ENCODE assay signal across 8 mouse cellular contexts in the genomic region with DNA sequence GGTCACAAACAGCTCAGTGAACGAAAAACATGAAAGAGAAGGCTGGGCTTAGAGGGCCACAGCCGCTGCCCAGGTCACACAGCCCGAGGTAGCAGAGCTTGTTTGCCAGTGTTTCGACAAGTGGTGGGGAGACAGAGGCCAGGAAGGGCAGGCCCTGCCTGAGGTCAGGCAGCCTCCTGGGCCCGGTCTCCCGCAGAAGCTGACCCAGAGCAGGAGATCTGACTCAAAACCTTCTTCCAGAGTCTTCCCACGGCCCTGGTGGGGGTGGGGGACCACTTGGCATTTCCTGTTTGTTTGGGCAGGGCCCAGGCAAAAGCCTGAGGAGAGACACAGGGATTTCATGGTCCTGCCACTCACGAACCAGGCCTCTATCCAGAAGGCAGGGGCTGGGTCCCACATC. TPM values are rescaled to one million over a fixed set of nuclear protein-coding genes. Genes with fewer than 3 reads are reported as not detected.
DNase-seq lines count a peak whose midpoint lies in the region; ATAC-seq lines count a peak whose summit lies in the region.

No protein-coding gene starts in this region.

- H3K9ac ChIP-seq in neural tube, embryonic 11.5 days (ENCODE audit: low read length), result no peak overlapping the region
- H3K9ac ChIP-seq in heart, embryonic 12.5 days, result peak overlapping the region; percentile 37
- H3K9ac ChIP-seq in stomach, embryonic 14.5 days (replicated peaks; ENCODE audit: low read depth, low read length), result no peak overlapping the region
- H3K9ac ChIP-seq in forebrain, embryonic 12.5 days, result no peak overlapping the region

- no peaks in the 10 kb centered on the region for H3K36me3 ChIP-seq in neural tube, embryonic 11.5 days (ENCODE audit: control insufficient read depth, insufficient read depth, low read length)
- no peaks in the 10 kb centered on the region for H3K36me3 ChIP-seq in heart, embryonic 12.5 days
- no peaks in the 10 kb centered on the region for H3K36me3 ChIP-seq in limb, embryonic 10.5 days
- H3K36me3 ChIP-seq in stomach, embryonic 14.5 days (ENCODE audit: control insufficient read depth, insufficient read depth, low read length), result no peaks in the 10 kb centered on the region
- no peaks in the 10 kb centered on the region for H3K36me3 ChIP-seq in forebrain, embryonic 12.5 days (replicated peaks)

- H3K9me3 ChIP-seq in neural tube, embryonic 11.5 days (ENCODE audit: control insufficient read depth, low read length), result no peaks in the 10 kb centered on the region
- no peaks in the 10 kb centered on the region for H3K9me3 ChIP-seq in heart, embryonic 12.5 days (replicated peaks)
- H3K9me3 ChIP-seq in limb, embryonic 10.5 days (replicated peaks), result no peaks in the 10 kb centered on the region
- H3K9me3 ChIP-seq in stomach, embryonic 14.5 days (ENCODE audit: control insufficient read depth, low read depth, low read length), result no peaks in the 10 kb centered on the region
- no peaks in the 10 kb centered on the region for H3K9me3 ChIP-seq in forebrain, embryonic 12.5 days

- no peaks in the 10 kb centered on the region for H3K27me3 ChIP-seq in neural tube, embryonic 11.5 days (ENCODE audit: control insufficient read depth, insufficient read depth, low read length)
- H3K27me3 ChIP-seq in heart, embryonic 12.5 days (replicated peaks), result no peaks in the 10 kb centered on the region
- H3K27me3 ChIP-seq in limb, embryonic 10.5 days (ENCODE audit: low read depth, poor library complexity, severe bottlenecking), result no peaks in the 10 kb centered on the region
- H3K27me3 ChIP-seq in stomach, embryonic 14.5 days (ENCODE audit: control insufficient read depth, insufficient read depth, low read length), result no peaks in the 10 kb centered on the region
- H3K27me3 ChIP-seq in forebrain, embryonic 12.5 days, result peaks cover 15% of the 10 kb centered on the region; the same call in 1 of the 2 replicates

- no peak for ATAC-seq in neural tube, embryonic 11.5 days (ENCODE audit: insufficient read depth, low FRiP score, low TSS enrichment)
- ATAC-seq in heart, embryonic 12.5 days (ENCODE audit: insufficient number of reproducible peaks, low FRiP score), result no peak
- ATAC-seq in stomach, embryonic 14.5 days (ENCODE audit: insufficient number of reproducible peaks, insufficient read depth, low FRiP score, low read depth), result no peak
- ATAC-seq in inflammation-experienced regulatory T-cells, adult 6 months, result no peak
- no peak for ATAC-seq in forebrain, embryonic 12.5 days (ENCODE audit: low FRiP score)

- 0 out of 2 replicates have a peak overlapping the region, but pooled peaks have one; percentile 11 for H3K27ac ChIP-seq in neural tube, embryonic 11.5 days (ENCODE audit: low read depth, low read length)
- H3K27ac ChIP-seq in heart, embryonic 12.5 days (ENCODE audit: poor library complexity, severe bottlenecking), result peak overlapping the region; percentile 50; the same call in 1 of the 2 replicates
- peak overlapping the region; percentile 87 for H3K27ac ChIP-seq in limb, embryonic 10.5 days
- H3K27ac ChIP-seq in stomach, embryonic 14.5 days (ENCODE audit: low read length), result peak overlapping the region; percentile 52; the same call in 1 of the 2 replicates
- no peak overlapping the region for H3K27ac ChIP-seq in forebrain, embryonic 12.5 days

- DNase-seq in neural tube, embryonic 11.5 days (ENCODE audit: low spot score), result no peak
- DNase-seq in neural tube, embryonic 10.5 days (ENCODE audit: extremely low spot score, low spot score), result no peak
- peak; percentile 58 for DNase-seq in limb, embryonic 10.5 days (ENCODE audit: low spot score)
- no peak for DNase-seq in right cerebral cortex, postnatal 10 days (ENCODE audit: low spot score in 2 of 2)

- no peak overlapping the region for H3K4me2 ChIP-seq in neural tube, embryonic 11.5 days (ENCODE audit: low read depth)
- no peak overlapping the region for H3K4me2 ChIP-seq in heart, embryonic 12.5 days
- no peak overlapping the region for H3K4me2 ChIP-seq in stomach, embryonic 14.5 days (replicated peaks; ENCODE audit: low read depth, low read length)
- no peak overlapping the region for H3K4me2 ChIP-seq in forebrain, embryonic 12.5 days

- H3K4me1 ChIP-seq in neural tube, embryonic 11.5 days (ENCODE audit: control insufficient read depth, insufficient read depth, low read length), result peaks cover 18% of the 10 kb centered on the region
- H3K4me1 ChIP-seq in heart, embryonic 12.5 days (replicated peaks), result peaks cover 66% of the 10 kb centered on the region
- peaks cover 85% of the 10 kb centered on the region for H3K4me1 ChIP-seq in limb, embryonic 10.5 days
- peaks cover 45% of the 10 kb centered on the region for H3K4me1 ChIP-seq in stomach, embryonic 14.5 days (ENCODE audit: control insufficient read depth, insufficient read depth, low read length)
- H3K4me1 ChIP-seq in forebrain, embryonic 12.5 days, result peaks cover 22% of the 10 kb centered on the region; the same call in 1 of the 2 replicates

- no peak overlapping the region for H3K4me3 ChIP-seq in neural tube, embryonic 11.5 days (ENCODE audit: low read depth, low read length)
- H3K4me3 ChIP-seq in heart, embryonic 12.5 days, result no peak overlapping the region
- H3K4me3 ChIP-seq in limb, embryonic 10.5 days, result peak overlapping the region; percentile 9; the same call in 1 of the 2 replicates
- H3K4me3 ChIP-seq in stomach, embryonic 14.5 days (ENCODE audit: low read depth, low read length), result no peak overlapping the region
- no peak overlapping the region for H3K4me3 ChIP-seq in forebrain, embryonic 12.5 days (replicated peaks)

- 20% methylated on average over 8 of the region's 8 CpGs for WGBS in neural tube, embryonic 11.5 days
- WGBS in heart, embryonic 12.5 days, result 21% methylated on average over 8 of the region's 8 CpGs
- 4% methylated on average over 8 of the region's 8 CpGs for WGBS in limb, embryonic 10.5 days
- 24% methylated on average over 8 of the region's 8 CpGs for WGBS in stomach, embryonic 14.5 days
- 30% methylated on average over 8 of the region's 8 CpGs for WGBS in forebrain, embryonic 12.5 days

RNA-seq across cellular contexts. Expression of gene Ube2v1, which starts 45.9 kb away (rescaled TPM):
- polyA plus RNA-seq in neural tube, embryonic 11.5 days (2014; fragmentation: Nextera tagmentation; extraction: Ambion mirVana), result 291 and 297 TPM in 2 replicates
- polyA plus RNA-seq in heart, embryonic 12.5 days (2016; fragmentation: Nextera tagmentation; extraction: Ambion mirVana), result 216 and 235 TPM in 2 replicates
- polyA plus RNA-seq in limb, embryonic 10.5 days (2016; fragmentation: Nextera tagmentation; extraction: Ambion mirVana), result 375 and 404 TPM in 2 replicates
- 252 and 259 TPM in 2 replicates for polyA plus RNA-seq in stomach, embryonic 14.5 days (2014; fragmentation: Nextera tagmentation; extraction: Ambion mirVana)
- polyA plus RNA-seq in inflammation-experienced regulatory T-cells, adult 6 months (2017; shearing (Covaris generic)), result 100 to 1,000 TPM; 370 to 426 (median 380) TPM
- polyA plus RNA-seq in forebrain, embryonic 12.5 days (2016; fragmentation: Nextera tagmentation; extraction: Ambion mirVana), result 303 and 311 TPM in 2 replicates

RNA-seq across cellular contexts. Expression of gene Snai1, which starts 48.0 kb away (rescaled TPM):
- polyA plus RNA-seq in neural tube, embryonic 11.5 days (2014; fragmentation: Nextera tagmentation; extraction: Ambion mirVana), result 32.3 and 39.7 TPM in 2 replicates
- polyA plus RNA-seq in heart, embryonic 12.5 days (2016; fragmentation: Nextera tagmentation; extraction: Ambion mirVana), result 18.8 and 21.4 TPM in 2 replicates
- 94.9 and 118 TPM in 2 replicates for polyA plus RNA-seq in limb, embryonic 10.5 days (2016; fragmentation: Nextera tagmentation; extraction: Ambion mirVana)
- polyA plus RNA-seq in stomach, embryonic 14.5 days (2014; fragmentation: Nextera tagmentation; extraction: Ambion mirVana), result 11.6 and 12.9 TPM in 2 replicates
- polyA plus RNA-seq in inflammation-experienced regulatory T-cells, adult 6 months (2017; shearing (Covaris generic)), result not detected
- polyA plus RNA-seq in forebrain, embryonic 12.5 days (2016; fragmentation: Nextera tagmentation; extraction: Ambion mirVana), result 11.8 and 14.6 TPM in 2 replicates

Comparison
In these comparisons a context has a peak if more than half of its experiments do, and no peak if none do; other contexts are left out.
1. RNA of gene Snai1, which starts 48.0 kb away (polyA plus RNA-seq): 94.9 to 118 TPM in limb, embryonic 10.5 days, 32.3 to 39.7 TPM in neural tube, embryonic 11.5 days, 18.8 to 21.4 TPM in heart, embryonic 12.5 days, 11.8 to 14.6 TPM in forebrain, embryonic 12.5 days and 11.6 to 12.9 TPM in stomach, embryonic 14.5 days; not detected in inflammation-experienced regulatory T-cells, adult 6 months; every median in the first group is over 10 times any median in the second.